In genomic region chr5:105614682-105615434, GRCm38 (mm10) we compare ENCODE assay signal across 18 mouse cellular contexts.
A peak's percentile ranks its signal among the peaks of the same experiment; 100 is the strongest.
DNase-seq lines count a peak whose midpoint lies in the region; ATAC-seq and TF ChIP-seq lines count a peak whose summit lies in the region.
"Had no signal": no experiment of that assay in that cellular context is flagged by ENCODE, and none has a peak within 500 bp of the region (broad histone marks: within the 10 kb centered on the region; RNA-seq: fewer than 3 reads in every experiment).

No protein-coding gene starts in this region.

- H3K27ac ChIP-seq in lung, embryonic 14.5 days (ENCODE audit: low read depth), result no peak overlapping the region
- no peak overlapping the region for H3K27ac ChIP-seq in CH12.LX (ENCODE audit: insufficient read depth, low read depth)
- H3K27ac ChIP-seq: embryonic facial prominence, embryonic 13.5 days; heart, embryonic 10.5 days; hindbrain, postnatal 0 days; midbrain, embryonic 12.5 days; neural tube, embryonic 15.5 days had no signal

- dilution Hi-C loops in CH12.LX (cut with MboI; ENCODE audit: extremely low pct_ligation_motif_present, extremely low pct_unique_long_range_greater_than_20kb, low sequenced_read_pairs), result no loop called here

- H3K4me2 ChIP-seq in lung, embryonic 14.5 days, result no peak overlapping the region
- H3K4me2 ChIP-seq in CH12.LX (ENCODE audit: insufficient read depth, low read depth, poor library complexity, severe bottlenecking), result peak overlapping the region; percentile 83
- H3K4me2 ChIP-seq: embryonic facial prominence, embryonic 13.5 days; midbrain, embryonic 12.5 days; neural tube, embryonic 15.5 days had no signal

- H3K79me2 ChIP-seq in CH12.LX (replicated peaks; ENCODE audit: control insufficient read depth, extremely low read depth, insufficient read depth, poor library complexity, severe bottlenecking), result no peaks in the 10 kb centered on the region

- in situ Hi-C loops in CH12.LX (cut with MboI; ENCODE audit: low pct_ligation_motif_present, low pct_unique_long_range_greater_than_20kb, low sequenced_read_pairs), result no loop called here

- no peak overlapping the region for H3K4me3 ChIP-seq in lung, embryonic 14.5 days (ENCODE audit: low read depth, low read length)
- H3K4me3 ChIP-seq in CH12.LX (replicated peaks in 1 of 3; ENCODE audit: low read depth in 2 of 3, low read length in 2 of 3, poor library complexity in 1 of 3), result no peak overlapping the region
- H3K4me3 ChIP-seq: embryonic facial prominence, embryonic 13.5 days; heart, embryonic 10.5 days; midbrain, embryonic 12.5 days; neural tube, embryonic 15.5 days had no signal

- ATAC-seq in lung, embryonic 14.5 days (ENCODE audit: insufficient read depth), result no peak
- ATAC-seq: hindbrain, postnatal 0 days had no signal

- peak; percentile 61; the same call in 1 of the 2 replicates for TF ChIP-seq EP300 in CH12.LX (IDR thresholded peaks at IDR 0.05; ENCODE audit: low read length)

- H3K4me1 ChIP-seq in lung, embryonic 14.5 days (ENCODE audit: insufficient read depth), result 0 out of 2 replicates have a peak, but pooled peaks cover 5% of the 10 kb centered on the region
- H3K4me1 ChIP-seq in CH12.LX (ENCODE audit: control insufficient read depth in 1 of 2, insufficient read depth in 2 of 2), result peaks cover 3 to 36% of the 10 kb centered on the region in 2 experiments
- H3K4me1 ChIP-seq: embryonic facial prominence, embryonic 13.5 days; neural tube, embryonic 15.5 days had no signal

- no peak overlapping the region for H3K9ac ChIP-seq in lung, embryonic 14.5 days
- peak overlapping the region; percentile 4; the same call in 1 of the 2 replicates for H3K9ac ChIP-seq in CH12.LX (ENCODE audit: insufficient read depth, low read depth)
- H3K9ac ChIP-seq: embryonic facial prominence, embryonic 13.5 days; midbrain, embryonic 12.5 days; neural tube, embryonic 15.5 days had no signal

- peak; percentile 32 for DNase-seq in lung, embryonic 14.5 days
- DNase-seq in lung, postnatal 4 days, result no peak
- DNase-seq in CD4-positive helper T cell, adult 2 months (ENCODE audit: low read depth, low spot score), result peak; percentile 60
- peak; percentile 44 for DNase-seq in CH12.LX (ENCODE audit: extremely low read depth)
- peak; percentile 63 for DNase-seq in lung, postnatal 36 days
- DNase-seq in left cerebral cortex, postnatal 10 days (ENCODE audit: extremely low spot score in 1 of 2, low spot score in 2 of 2), result no peak
- DNase-seq in embryo, embryonic 9.5 days (ENCODE audit: extremely low spot score), result no peak
- DNase-seq: adrenal gland, postnatal 25 days; cerebellum, adult 8-10 months; gastrocnemius, postnatal 10 days; heart, postnatal 36 days; kidney, adult 8-10 months; right cerebral cortex, postnatal 25 days had no signal

- no peaks in the 10 kb centered on the region for H3K36me3 ChIP-seq in lung, embryonic 14.5 days (ENCODE audit: insufficient read depth)
- peaks cover 0 to 4% of the 10 kb centered on the region in 2 experiments for H3K36me3 ChIP-seq in CH12.LX (replicated peaks in 1 of 2; ENCODE audit: control insufficient read depth in 1 of 2, insufficient read depth in 1 of 2, low read length in 1 of 2)
- H3K36me3 ChIP-seq: midbrain, embryonic 12.5 days; neural tube, embryonic 15.5 days had no signal

- no peaks in the 10 kb centered on the region for H3K9me3 ChIP-seq in lung, embryonic 14.5 days (ENCODE audit: low read depth, low read length)
- no peaks in the 10 kb centered on the region for H3K9me3 ChIP-seq in CH12.LX (replicated peaks; ENCODE audit: low read length)
- H3K9me3 ChIP-seq: embryonic facial prominence, embryonic 13.5 days; heart, embryonic 10.5 days; midbrain, embryonic 12.5 days; neural tube, embryonic 15.5 days had no signal

- no peaks in the 10 kb centered on the region for H3K27me3 ChIP-seq in lung, embryonic 14.5 days (ENCODE audit: insufficient read depth, low read length)
- no peaks in the 10 kb centered on the region for H3K27me3 ChIP-seq in CH12.LX (replicated peaks)
- H3K27me3 ChIP-seq: embryonic facial prominence, embryonic 13.5 days; midbrain, embryonic 12.5 days; neural tube, embryonic 15.5 days had no signal

- no peak for TF ChIP-seq CTCF in lung, embryonic 14.5 days (IDR thresholded peaks at IDR 0.05; ENCODE audit: low read depth)
- no peak for TF ChIP-seq CTCF in CH12.LX (conservative IDR thresholded peaks at IDR 0.05 in 1 of 2, IDR thresholded peaks at IDR 0.05 in 1 of 2; ENCODE audit: low read depth in 2 of 2, low read length in 2 of 2)

- no peak for TF ChIP-seq POLR2A in CH12.LX (IDR thresholded peaks at IDR 0.05; ENCODE audit: low read depth, low read length)

- 40% methylated on average over 9 of the region's 9 CpGs for WGBS in lung, embryonic 14.5 days

- TF ChIP-seq RAD21 in CH12.LX (IDR thresholded peaks at IDR 0.05; ENCODE audit: low read depth, low read length), result no peak

- intact Hi-C loops in left cerebral cortex, postnatal 10 days (cut with DNase I), result no loop called here

TF ChIP-seq in CH12.LX, 34 proteins besides CTCF, POLR2A, EP300 and RAD21:
- peak; percentile 48 for TF ChIP-seq BHLHE40 (IDR thresholded peaks at IDR 0.05; ENCODE audit: low read depth, low read length)
- no peak for TF ChIP-seq ZC3H11A (IDR thresholded peaks at IDR 0.05; ENCODE audit: low read depth, low read length)
- TF ChIP-seq GABPA (IDR thresholded peaks at IDR 0.05; ENCODE audit: insufficient replicate concordance, low read depth, low read length), result no peak
- TF ChIP-seq SMC3 (IDR thresholded peaks at IDR 0.05; ENCODE audit: low read depth, low read length), result no peak
- peak; percentile 19 for TF ChIP-seq ETS1 (conservative IDR thresholded peaks at IDR 0.05; ENCODE audit: low read depth, low read length)
- TF ChIP-seq TCF12 (IDR thresholded peaks at IDR 0.05; ENCODE audit: low read depth, low read length), result no peak
- peak; percentile 93 for TF ChIP-seq MEF2A (IDR thresholded peaks at IDR 0.05; ENCODE audit: borderline replicate concordance, low read depth, low read length)
- no peak for TF ChIP-seq MYC (IDR thresholded peaks at IDR 0.05; ENCODE audit: low read depth, low read length)
- no peak for TF ChIP-seq ELF1 (IDR thresholded peaks at IDR 0.05; ENCODE audit: low read depth, low read length)
- 0 out of 2 replicates have a peak, but pooled peaks have one; percentile 48 for TF ChIP-seq JUND (conservative IDR thresholded peaks at IDR 0.05; ENCODE audit: low read depth, low read length)
- TF ChIP-seq NELFE (IDR thresholded peaks at IDR 0.05; ENCODE audit: low read depth, low read length), result no peak
- TF ChIP-seq ZNF384 (IDR thresholded peaks at IDR 0.05; ENCODE audit: low read depth, low read length), result peak; percentile 84
- TF ChIP-seq HCFC1 (IDR thresholded peaks at IDR 0.05; ENCODE audit: low read depth, low read length), result no peak
- TF ChIP-seq CHD2 (IDR thresholded peaks at IDR 0.05; ENCODE audit: low read length), result no peak
- TF ChIP-seq USF2 (conservative IDR thresholded peaks at IDR 0.05; ENCODE audit: low read depth, low read length), result peak; percentile 50
- TF ChIP-seq MAZ (IDR thresholded peaks at IDR 0.05; ENCODE audit: low read depth, low read length), result no peak
- no peak for TF ChIP-seq CHD1 (IDR thresholded peaks at IDR 0.05; ENCODE audit: low read depth, low read length)
- TF ChIP-seq USF1 (IDR thresholded peaks at IDR 0.05; ENCODE audit: low read depth, low read length), result peak; percentile 16; the same call in 1 of the 2 replicates
- no peak for TF ChIP-seq ZMIZ1 (IDR thresholded peaks at IDR 0.05; ENCODE audit: low read depth, low read length)
- peak; percentile 84 for TF ChIP-seq IRF4 (IDR thresholded peaks at IDR 0.05; ENCODE audit: low read depth, low read length)
- TF ChIP-seq NRF1 (IDR thresholded peaks at IDR 0.05; ENCODE audit: low read depth, low read length), result no peak

Comparison
In these comparisons a context has a peak if more than half of its experiments do, and no peak if none do; other contexts are left out.
1. DNase-seq: peak in lung, embryonic 14.5 days (single experiment), CD4-positive helper T cell, adult 2 months (single experiment), CH12.LX (single experiment) and lung, postnatal 36 days (single experiment); none in lung, postnatal 4 days (0 of 2), left cerebral cortex, postnatal 10 days (0 of 2) and embryo, embryonic 9.5 days (single experiment).